Mouse (Mus musculus) embryonic fibroblast, embryonic 13.5 days (primary cell): ENCODE data around the gene Ttc23.

ENCODE experiments used
- CTCF ChIP-seq: IDR thresholded peaks from 2 replicates; pipeline ENCODE4 v1.5.1; 2011; ENCODE audit warnings: mild to moderate bottlenecking, control low read depth, low read length, moderate library complexity, borderline replicate concordance; ENCODE audit not compliant: insufficient read depth
- POLR2A ChIP-seq: IDR thresholded peaks from 2 replicates; pipeline ENCODE4 v1.6.1; 2011; ENCODE audit warnings: low read depth, mild to moderate bottlenecking, control low read depth, low read length, moderate library complexity

DNA sequence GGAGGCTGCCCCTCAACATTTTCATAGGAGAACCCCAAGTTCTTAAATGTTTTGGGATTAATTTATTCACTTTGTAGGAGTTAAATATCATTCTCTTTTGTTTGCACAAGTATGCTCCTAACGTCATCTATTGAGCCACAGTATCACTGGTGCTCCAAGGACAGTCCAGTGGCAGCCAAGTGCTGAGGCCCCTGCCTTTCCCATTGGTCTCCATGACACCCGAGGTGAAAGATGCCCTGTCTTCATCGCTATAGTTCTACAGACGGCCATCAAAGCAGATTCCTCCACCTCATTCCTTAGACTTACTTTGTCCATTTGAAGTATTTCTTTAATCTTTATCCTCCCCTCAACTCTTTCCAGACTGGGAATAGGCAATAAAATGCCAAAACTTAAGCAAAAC lies 77.3 kb downstream of the Ttc23 start:
- TF ChIP-seq CTCF (no peak), POLR2A (no peak)
